Mouse (Mus musculus) forebrain, embryonic 16.5 days (tissue): ENCODE results near the gene Mbd4. TPM values are rescaled to one million over a fixed set of nuclear protein-coding genes. Genes with fewer than 3 reads are reported as not detected.
"Not testable (repeated sequence)": the region's sequence is repeated elsewhere in the genome, so short reads cannot be mapped to it uniquely, and the experiment has no call there.

Source experiments
- ATAC-seq: fragments of 200-750 bp; cut with Nextera tagmentation; 2 replicates; pipeline ENCODE4 v1.8.0; 2017; ENCODE audit warnings: mild to moderate bottlenecking, moderate library complexity
- H3K27ac ChIP-seq: fragments of 300-500 bp; sonication (generic); 2 replicates; pipeline ENCODE4 v1.5.1; 2014; ENCODE audit warnings: low read length, control low read depth
- H3K27me3 ChIP-seq: fragments of 300-500 bp; sonication (generic); replicated peaks from 2 replicates; pipeline ENCODE4 v1.6.1; 2014; ENCODE audit warnings: low read length; ENCODE audit not compliant: control insufficient read depth, insufficient read depth
- H3K36me3 ChIP-seq: fragments of 300-500 bp; sonication (generic); 2 replicates; pipeline ENCODE4 v1.6.1; 2014; ENCODE audit not compliant: control insufficient read depth, insufficient read depth
- H3K4me1 ChIP-seq: fragments of 300-500 bp; sonication (generic); replicated peaks from 2 replicates; pipeline ENCODE4 v1.6.1; 2014; ENCODE audit warnings: low read length; ENCODE audit not compliant: control insufficient read depth, insufficient read depth
- H3K4me2 ChIP-seq: fragments of 300-500 bp; sonication (generic); 2 replicates; pipeline ENCODE4 v1.6.1; 2014; ENCODE audit warnings: mild to moderate bottlenecking, low read length, control low read depth
- H3K4me3 ChIP-seq: fragments of 300-500 bp; sonication (generic); replicated peaks from 2 replicates; pipeline ENCODE4 v1.5.1; 2014; ENCODE audit warnings: mild to moderate bottlenecking, low read length, control low read depth
- H3K9ac ChIP-seq: fragments of 300-500 bp; sonication (generic); replicated peaks from 2 replicates; pipeline ENCODE4 v1.6.1; 2014; ENCODE audit warnings: low read depth, low read length, control low read depth
- H3K9me3 ChIP-seq: fragments of 300-500 bp; sonication (generic); 2 replicates; pipeline ENCODE4 v1.6.1; 2016; ENCODE audit warnings: low read length; ENCODE audit not compliant: control insufficient read depth
- WGBS: fragments of 180-500 bp; shearing (Covaris S2); extraction: QIAGEN DNeasy Blood & Tissue Kit; methylation state at CpG from one replicate; pipeline ENCODE4 v1.1.7; 2014; 5-methylcytosine and 5-hydroxymethylcytosine counted together
- polyA plus RNA-seq: library from polyadenylated mRNA; unstranded; fragments of >200 nt; fragmentation: Nextera tagmentation; extraction: Ambion mirVana; gene quantifications from 2 replicates; pipeline ENCODE4 v1.2.1, GENCODE M21; 2015

Gene Mbd4
- polyA plus RNA-seq, 1 experiment from 2014 or later = 14.4 TPM

GRCm38 (mm10) chr6:115891061-115891460 is 37.9 kb upstream of the Mbd4 start:
- no peaks in the 10 kb centered on the region for H3K9me3 ChIP-seq
- ATAC-seq = peak; percentile 72
- H3K4me2 ChIP-seq = peak overlapping the region; percentile 11
- H3K27ac ChIP-seq = peak overlapping the region; percentile 84
- 48% methylated on average over 6 of the region's 6 CpGs for WGBS
- no peak overlapping the region for H3K9ac ChIP-seq
- no peaks in the 10 kb centered on the region for H3K27me3 ChIP-seq
- H3K36me3 ChIP-seq = 0 out of 2 replicates have a peak, but pooled peaks cover 2% of the 10 kb centered on the region
- H3K4me3 ChIP-seq = no peak overlapping the region
- H3K4me1 ChIP-seq = peaks cover 22% of the 10 kb centered on the region

- Histone ChIP-seq H3K36me3 (0 out of 2 replicates have a peak, but pooled peaks cover 2% of the 10 kb centered on the region), H3K9ac (no peak overlapping the region), H3K27ac (peak overlapping the region; percentile 84), H3K4me2 (no peak overlapping the region), H3K4me3 (no peak overlapping the region), H3K27me3 (no peaks in the 10 kb centered on the region), H3K9me3 (no peaks in the 10 kb centered on the region), H3K4me1 (peaks cover 22% of the 10 kb centered on the region)
- no peak for ATAC-seq
- 77% methylated on average over 8 of the region's 8 CpGs for WGBS
Observed at GRCm38 (mm10) chr6:115890601-115891000, 37.4 kb upstream of the Mbd4 start.

DNA sequence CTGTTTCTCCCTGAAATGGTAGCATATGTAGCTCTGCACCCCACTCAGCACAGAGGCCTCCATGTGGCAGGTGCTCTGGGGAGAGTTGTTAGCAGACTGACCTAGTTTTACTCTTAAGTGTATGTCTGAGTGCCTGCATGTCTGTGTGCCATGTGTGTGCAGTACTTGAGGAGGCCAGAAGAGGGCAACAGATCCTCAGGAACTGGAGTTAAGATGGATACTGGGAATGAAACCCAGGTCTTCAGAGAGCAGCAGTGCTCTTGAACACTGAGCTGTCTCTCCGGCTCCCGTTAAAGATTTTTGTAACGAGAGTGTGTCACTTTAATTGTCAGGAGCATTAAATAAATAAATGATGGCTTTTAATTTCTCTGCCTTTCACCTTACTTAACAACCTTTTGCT is 35.1 kb upstream of the Mbd4 start:
- H3K9ac ChIP-seq = no peak overlapping the region
- H3K4me3 ChIP-seq = no peak overlapping the region
- H3K36me3 ChIP-seq = 0 out of 2 replicates have a peak, but pooled peaks cover 2% of the 10 kb centered on the region
- no peak for ATAC-seq
- WGBS = 92% methylated on average over 3 of the region's 3 CpGs
- peaks cover 22% of the 10 kb centered on the region for H3K4me1 ChIP-seq
- no peak overlapping the region for H3K27ac ChIP-seq
- H3K9me3 ChIP-seq = no peaks in the 10 kb centered on the region
- no peaks in the 10 kb centered on the region for H3K27me3 ChIP-seq
- H3K4me2 ChIP-seq = no peak overlapping the region

GRCm38 (mm10) chr6:115886894-115887293 is 33.7 kb upstream of the Mbd4 start:
- Histone ChIP-seq H3K4me2 (no peak overlapping the region), H3K27me3 (no peaks in the 10 kb centered on the region), H3K4me3 (no peak overlapping the region), H3K27ac (no peak overlapping the region), H3K9ac (no peak overlapping the region), H3K4me1 (peaks cover 15% of the 10 kb centered on the region), H3K9me3 (no peaks in the 10 kb centered on the region), H3K36me3 (0 out of 2 replicates have a peak, but pooled peaks cover 2% of the 10 kb centered on the region)
- 75% methylated on average over 4 of the region's 4 CpGs for WGBS
- no peak for ATAC-seq

- Histone ChIP-seq H3K27me3 (no peaks in the 10 kb centered on the region), H3K4me3 (no peak overlapping the region), H3K4me2 (no peak overlapping the region), H3K27ac (no peak overlapping the region), H3K4me1 (no peaks in the 10 kb centered on the region), H3K9ac (no peak overlapping the region), H3K36me3 (0 out of 2 replicates have a peak, but pooled peaks cover 2% of the 10 kb centered on the region), H3K9me3 (no peaks in the 10 kb centered on the region)
- ATAC-seq = no peak
Observed at GRCm38 (mm10) chr6:115884018-115884417, 30.8 kb upstream of the Mbd4 start.

- WGBS = 92% methylated on average over 8 of the region's 8 CpGs
- no peak for ATAC-seq
- no peak overlapping the region for H3K4me3 ChIP-seq
- no peaks in the 10 kb centered on the region for H3K4me1 ChIP-seq
- no peak overlapping the region for H3K27ac ChIP-seq
- H3K27me3 ChIP-seq = no peaks in the 10 kb centered on the region
- H3K36me3 ChIP-seq = peaks cover 2% of the 10 kb centered on the region; the same call in 1 of the 2 replicates
- H3K4me2 ChIP-seq = no peak overlapping the region
- H3K9ac ChIP-seq = no peak overlapping the region
- H3K9me3 ChIP-seq = no peaks in the 10 kb centered on the region
Observed at GRCm38 (mm10) chr6:115880751-115881150, 27.6 kb upstream of the Mbd4 start.

DNA sequence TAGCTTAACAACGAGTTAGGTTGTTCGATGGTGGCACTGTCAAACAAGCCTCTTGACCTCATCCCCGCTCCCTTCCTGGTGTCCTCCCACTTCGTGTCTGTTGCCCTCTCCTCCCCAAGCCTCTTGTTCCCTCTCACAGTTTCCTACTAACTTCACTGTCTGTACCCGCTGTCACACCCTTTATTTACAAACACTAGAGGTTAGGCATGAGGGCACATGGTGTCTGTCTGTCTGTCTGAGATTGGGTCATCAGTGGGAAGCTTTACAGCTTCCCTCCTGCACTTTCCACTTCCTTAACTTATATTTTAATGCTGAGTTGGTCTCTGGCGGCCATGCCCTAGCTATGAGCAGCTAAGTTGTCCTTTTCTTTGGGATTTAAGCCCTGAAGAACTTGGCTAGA is 26.6 kb upstream of the Mbd4 start:
- peaks cover 2% of the 10 kb centered on the region; the same call in 1 of the 2 replicates for H3K36me3 ChIP-seq
- H3K27me3 ChIP-seq = no peaks in the 10 kb centered on the region
- no peaks in the 10 kb centered on the region for H3K9me3 ChIP-seq
- no peaks in the 10 kb centered on the region for H3K4me1 ChIP-seq
- H3K27ac ChIP-seq = no peak overlapping the region
- WGBS = 88% methylated on average over 6 of the region's 6 CpGs
- H3K4me2 ChIP-seq = no peak overlapping the region
- ATAC-seq = no peak
- H3K4me3 ChIP-seq = no peak overlapping the region
- H3K9ac ChIP-seq = no peak overlapping the region

GRCm38 (mm10) chr6:115878694-115879093 is 25.5 kb upstream of the Mbd4 start:
- 86% methylated on average over 6 of the region's 6 CpGs for WGBS
- Histone ChIP-seq H3K9ac (no peak overlapping the region), H3K4me2 (no peak overlapping the region), H3K27ac (no peak overlapping the region), H3K4me1 (no peaks in the 10 kb centered on the region), H3K27me3 (no peaks in the 10 kb centered on the region), H3K4me3 (no peak overlapping the region), H3K9me3 (no peaks in the 10 kb centered on the region), H3K36me3 (peaks cover 2% of the 10 kb centered on the region; the same call in 1 of the 2 replicates)
- no peak for ATAC-seq

DNA sequence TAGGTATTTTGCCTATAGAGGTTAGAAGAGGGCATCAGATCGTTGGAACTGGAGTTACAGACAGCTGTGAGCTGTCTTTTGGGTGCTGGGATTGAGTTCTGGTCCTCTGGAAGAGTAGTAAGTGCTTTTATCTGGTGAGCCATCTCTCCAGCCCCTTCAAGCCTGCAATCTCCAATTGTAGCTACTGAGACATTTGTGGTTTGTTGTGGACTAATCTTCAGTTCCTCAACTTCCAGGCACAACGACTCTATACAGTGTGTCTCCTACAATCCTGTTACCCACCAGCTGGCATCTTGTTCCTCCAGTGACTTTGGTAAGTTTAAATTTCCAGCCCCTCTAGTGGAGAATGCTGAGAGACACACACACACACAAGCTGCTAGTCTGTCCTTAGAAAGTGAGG is 24.1 kb upstream of the Mbd4 start:
- H3K36me3 ChIP-seq = peaks cover 2% of the 10 kb centered on the region; the same call in 1 of the 2 replicates
- no peak overlapping the region for H3K9ac ChIP-seq
- no peaks in the 10 kb centered on the region for H3K9me3 ChIP-seq
- H3K4me3 ChIP-seq = no peak overlapping the region
- H3K27ac ChIP-seq = no peak overlapping the region
- ATAC-seq = no peak
- WGBS = 89% methylated on average over 2 of the region's 2 CpGs
- H3K4me2 ChIP-seq = no peak overlapping the region
- no peaks in the 10 kb centered on the region for H3K27me3 ChIP-seq
- no peaks in the 10 kb centered on the region for H3K4me1 ChIP-seq

DNA sequence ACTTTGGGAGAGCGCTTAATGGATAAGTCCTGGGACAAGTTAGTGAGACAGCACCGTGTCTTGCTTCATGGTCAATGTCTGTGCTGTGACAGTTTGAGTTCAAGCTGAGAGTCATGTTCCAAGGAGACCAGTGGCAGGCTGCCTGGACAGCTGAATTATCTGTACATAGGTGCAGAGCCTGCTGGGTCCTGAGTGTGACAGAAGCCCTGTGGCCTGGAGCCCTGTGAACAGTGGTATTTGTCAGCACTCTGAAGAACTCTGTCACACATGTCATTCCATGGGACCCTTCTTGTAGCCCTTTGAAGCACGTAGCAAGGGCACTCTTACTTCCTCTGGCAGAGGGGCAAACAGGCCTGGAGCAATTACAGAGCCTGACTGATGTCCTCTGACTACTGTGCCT is 18.1 kb upstream of the Mbd4 start:
- not testable (repeated sequence) for ATAC-seq, H3K9me3 ChIP-seq, H3K4me1 ChIP-seq, H3K27ac ChIP-seq, H3K4me2 ChIP-seq, H3K36me3 ChIP-seq, H3K9ac ChIP-seq, H3K27me3 ChIP-seq, H3K4me3 ChIP-seq
- WGBS = no CpG with 5 or more reads among the region's 3 CpGs
